Mouse (Mus musculus) stomach, embryonic 16.5 days (tissue): Measurements from ENCODE around the gene Ski. TPM values are rescaled to one million over a fixed set of nuclear protein-coding genes. Genes with fewer than 3 reads are reported as not detected.
A peak's percentile ranks its signal among the peaks of the same experiment; 100 is the strongest.

Experiments
- ATAC-seq: fragments of 200-750 bp; cut with Nextera tagmentation; 2 replicates; pipeline ENCODE4 v1.8.0; 2017; ENCODE audit warnings: moderate number of reproducible peaks, moderate TSS enrichment; ENCODE audit not compliant: insufficient read depth, low FRiP score
- H3K27ac ChIP-seq: fragments of 300-500 bp; sonication (generic); 2 replicates; pipeline ENCODE4 v1.5.1; 2014; ENCODE audit warnings: low read length
- H3K27me3 ChIP-seq: fragments of 300-500 bp; sonication (generic); 2 replicates; pipeline ENCODE4 v1.6.1; 2014; ENCODE audit warnings: low read length, control low read depth, mixed read lengths; ENCODE audit not compliant: control insufficient read depth, insufficient read depth
- H3K36me3 ChIP-seq: fragments of 300-500 bp; sonication (generic); 2 replicates; pipeline ENCODE4 v1.6.1; 2014; ENCODE audit warnings: low read length; ENCODE audit not compliant: control insufficient read depth, insufficient read depth
- H3K4me1 ChIP-seq: fragments of 300-500 bp; sonication (generic); 2 replicates; pipeline ENCODE4 v1.6.1; 2014; ENCODE audit warnings: low read length, control low read depth, mixed read lengths; ENCODE audit not compliant: control insufficient read depth, insufficient read depth
- H3K4me2 ChIP-seq: fragments of 300-500 bp; sonication (generic); 2 replicates; pipeline ENCODE4 v1.6.1; 2014; ENCODE audit warnings: low read depth, low read length, mixed read lengths
- H3K4me3 ChIP-seq: fragments of 300-500 bp; sonication (generic); replicated peaks from 2 replicates; pipeline ENCODE4 v1.5.1; 2014; ENCODE audit warnings: mild to moderate bottlenecking, low read length
- H3K9ac ChIP-seq: fragments of 300-500 bp; sonication (generic); 2 replicates; pipeline ENCODE4 v1.6.1; 2014; ENCODE audit warnings: low read length
- H3K9me3 ChIP-seq: fragments of 300-500 bp; sonication (generic); replicated peaks from 2 replicates; pipeline ENCODE4 v1.6.1; 2016; ENCODE audit warnings: low read length, control low read depth; ENCODE audit not compliant: control insufficient read depth
- WGBS: fragments of 180-500 bp; shearing (Covaris S2); extraction: QIAGEN DNeasy Blood & Tissue Kit; methylation state at CpG from one replicate; pipeline ENCODE4 v1.1.7; 2014; 5-methylcytosine and 5-hydroxymethylcytosine counted together
- polyA plus RNA-seq: library from polyadenylated mRNA; unstranded; fragments of >200 nt; fragmentation: Nextera tagmentation; extraction: Ambion mirVana; gene quantifications from 2 replicates; pipeline ENCODE4 v1.2.1, GENCODE M21; 2015

Gene Ski
- polyA plus RNA-seq, 1 experiment from 2014 or later: 17.9 TPM

DNA sequence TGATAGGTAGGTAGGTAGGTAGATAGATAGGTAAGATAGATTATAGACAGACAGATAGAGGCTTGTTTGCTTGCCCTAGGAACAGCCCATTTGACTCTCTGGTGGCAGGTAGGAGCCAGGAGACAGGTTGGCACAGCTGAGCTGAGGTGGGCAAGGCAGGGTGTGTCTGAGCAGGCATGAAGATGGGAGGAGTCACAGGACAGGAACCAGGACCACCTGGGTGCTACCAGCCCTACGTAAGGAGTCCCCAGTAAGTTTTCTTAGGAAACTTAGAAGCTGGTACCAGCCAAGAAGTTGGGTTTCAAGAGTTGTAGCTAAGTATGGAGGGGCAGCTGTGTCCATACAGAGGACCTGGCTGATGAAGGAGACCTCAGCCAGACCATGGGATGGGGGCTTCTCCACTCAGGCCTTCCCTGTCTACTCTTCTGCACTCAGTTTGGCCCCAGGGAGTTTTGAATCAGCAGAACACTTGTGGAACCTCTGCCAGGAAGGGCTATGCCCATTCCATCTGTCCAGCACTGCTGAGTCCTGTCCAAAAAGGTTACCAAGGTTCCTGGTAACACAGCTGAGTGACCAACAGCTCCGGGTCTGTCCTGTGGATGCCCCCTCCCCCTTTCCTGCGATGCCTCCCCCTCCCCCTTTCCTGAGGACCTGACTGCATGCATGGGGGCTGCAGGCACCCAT is 68.9 kb downstream of the Ski start:
- no peak overlapping the region for H3K4me2 ChIP-seq
- H3K27me3 ChIP-seq: no peaks in the 10 kb centered on the region
- H3K4me3 ChIP-seq: no peak overlapping the region
- peaks cover 12% of the 10 kb centered on the region; the same call in 1 of the 2 replicates for H3K36me3 ChIP-seq
- H3K4me1 ChIP-seq: peaks cover 39% of the 10 kb centered on the region
- no peak overlapping the region for H3K9ac ChIP-seq
- no peak overlapping the region for H3K27ac ChIP-seq
- 70% methylated on average over 3 of the region's 3 CpGs for WGBS
- ATAC-seq: no peak
- H3K9me3 ChIP-seq: no peaks in the 10 kb centered on the region

DNA sequence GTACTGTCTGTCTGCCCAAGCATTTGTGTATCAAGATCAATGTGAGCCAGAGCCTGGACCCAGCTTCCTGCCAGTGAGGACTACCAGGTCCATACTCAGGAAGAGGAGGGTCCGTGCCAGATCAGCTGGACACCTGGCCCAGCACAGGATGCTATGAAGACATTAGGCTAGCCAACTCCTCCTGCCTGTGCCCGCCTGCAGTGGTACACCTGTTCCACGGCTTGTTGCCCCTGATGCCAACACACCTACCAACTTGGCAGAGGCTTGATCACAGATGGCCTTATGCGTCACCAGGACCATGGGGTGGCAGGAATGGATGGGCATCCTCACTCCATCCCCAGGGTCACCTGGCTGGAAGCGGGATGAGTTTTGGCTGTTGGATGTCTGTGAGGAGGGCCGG is 69.9 kb downstream of the Ski start:
- Histone ChIP-seq H3K36me3 (peaks cover 12% of the 10 kb centered on the region; the same call in 1 of the 2 replicates), H3K9ac (no peak overlapping the region), H3K9me3 (no peaks in the 10 kb centered on the region), H3K4me3 (no peak overlapping the region), H3K27me3 (no peaks in the 10 kb centered on the region), H3K27ac (no peak overlapping the region), H3K4me2 (no peak overlapping the region), H3K4me1 (peaks cover 41% of the 10 kb centered on the region)
- ATAC-seq: no peak
- WGBS: 92% methylated on average over 6 of the region's 6 CpGs

DNA sequence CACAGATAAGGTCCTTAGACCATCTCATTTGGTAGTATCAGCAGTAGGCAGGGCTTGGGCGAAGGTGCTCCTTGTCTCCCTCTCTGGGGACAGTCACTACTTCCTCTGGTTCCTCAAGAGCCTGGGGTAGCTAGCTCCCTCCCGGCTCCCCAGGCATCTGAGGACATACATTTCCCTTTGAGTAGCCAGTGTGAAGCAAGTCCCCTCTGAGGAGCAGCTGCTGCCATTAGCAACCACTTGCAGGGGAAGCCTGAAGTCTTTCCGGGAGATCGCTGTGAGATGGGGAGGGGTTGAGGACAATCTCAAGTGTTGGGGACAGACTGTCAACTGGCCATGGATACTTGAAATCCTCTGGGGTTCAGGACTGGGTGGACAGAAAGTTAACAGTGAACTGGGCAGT is 70.5 kb downstream of the Ski start:
- Histone ChIP-seq H3K4me2 (peak overlapping the region; percentile 79; the same call in 1 of the 2 replicates), H3K9ac (peak overlapping the region; percentile 79), H3K27me3 (no peaks in the 10 kb centered on the region), H3K27ac (peak overlapping the region; percentile 92; the same call in 1 of the 2 replicates), H3K36me3 (peaks cover 6% of the 10 kb centered on the region; the same call in 1 of the 2 replicates), H3K4me3 (no peak overlapping the region), H3K9me3 (no peaks in the 10 kb centered on the region), H3K4me1 (peaks cover 41% of the 10 kb centered on the region)
- no peak for ATAC-seq
- 61% methylated on average over 4 of the region's 4 CpGs for WGBS

DNA sequence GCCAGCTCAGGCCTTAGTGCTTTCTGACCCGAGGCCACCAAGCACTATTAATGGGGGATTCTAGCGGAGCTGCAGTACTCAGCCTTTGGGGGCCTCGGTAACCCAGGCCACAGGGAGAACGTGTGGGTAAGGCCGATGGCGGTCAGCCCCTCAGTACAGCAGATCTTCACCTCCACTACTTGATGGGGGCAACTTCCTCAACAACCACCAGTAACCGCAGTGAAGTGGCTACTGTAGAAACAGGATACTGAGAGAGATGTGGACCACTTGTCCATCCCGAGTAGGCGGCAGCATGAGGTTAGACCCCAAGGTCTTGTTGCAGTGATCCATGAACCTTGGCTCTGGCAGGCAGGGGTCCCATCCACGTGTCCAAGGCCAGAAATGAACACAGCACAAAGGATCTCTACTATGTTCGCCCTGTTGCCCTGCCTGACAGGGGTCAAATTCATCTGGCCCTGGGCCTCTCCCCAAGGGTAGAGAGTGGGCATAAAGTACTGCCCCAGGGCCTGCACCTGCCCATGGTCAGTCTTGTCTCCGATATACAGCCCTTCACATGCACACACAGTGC is 71.1 kb downstream of the Ski start:
- Histone ChIP-seq H3K27me3 (no peaks in the 10 kb centered on the region), H3K36me3 (0 out of 2 replicates have a peak, but pooled peaks cover under 1% of the 10 kb centered on the region), H3K4me3 (peak overlapping the region; percentile 50), H3K9me3 (no peaks in the 10 kb centered on the region), H3K4me2 (peak overlapping the region; percentile 79), H3K4me1 (peaks cover 45% of the 10 kb centered on the region), H3K9ac (peak overlapping the region; percentile 79), H3K27ac (peak overlapping the region; percentile 92)
- 44% methylated on average over 12 of the region's 12 CpGs for WGBS
- ATAC-seq: no peak

DNA sequence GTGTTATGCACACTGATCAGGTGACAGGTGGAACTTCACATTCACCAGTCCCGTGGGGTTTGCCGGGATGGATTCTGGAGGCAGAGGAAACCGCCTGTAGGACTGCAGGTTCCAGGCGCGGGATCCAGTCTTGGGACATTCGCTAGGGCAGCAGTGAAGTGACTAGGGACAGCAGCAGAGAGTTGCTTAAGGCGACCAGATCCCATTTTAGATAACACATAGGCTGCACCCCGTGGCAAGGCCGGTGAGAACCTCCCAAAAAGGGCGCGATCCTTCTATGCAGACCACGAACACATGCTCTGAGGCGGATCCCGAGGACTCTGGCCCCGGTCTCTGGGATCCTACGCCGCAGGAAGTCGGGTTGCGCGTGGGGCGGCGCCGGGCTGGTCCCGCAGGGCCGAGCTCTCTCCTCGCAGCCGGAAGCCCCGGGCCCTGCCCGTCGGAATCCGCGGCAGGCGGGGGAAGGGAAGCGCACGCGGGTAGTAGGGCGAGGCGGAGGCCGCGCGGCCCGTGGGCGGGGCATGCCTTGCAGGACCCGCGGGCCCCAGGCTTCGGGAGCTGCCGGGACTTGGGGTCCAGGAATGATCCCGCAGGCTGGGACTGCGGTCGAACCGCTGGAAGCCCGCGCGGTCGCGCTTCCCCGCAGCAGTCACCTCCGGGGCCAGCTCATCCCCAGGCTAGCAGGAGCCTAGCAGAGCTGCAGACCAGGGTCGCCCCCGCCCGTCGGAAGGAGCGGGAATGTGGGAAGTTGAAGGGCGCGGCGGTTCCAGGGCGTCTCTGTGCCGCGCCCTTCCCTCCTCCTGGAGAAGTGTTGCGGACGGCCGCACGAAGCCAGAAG is 71.9 kb downstream of the Ski start:
- 3% methylated on average over 73 of the region's 73 CpGs for WGBS
- Histone ChIP-seq H3K9me3 (no peaks in the 10 kb centered on the region), H3K36me3 (no peaks in the 10 kb centered on the region), H3K27me3 (no peaks in the 10 kb centered on the region), H3K9ac (peak overlapping the region; percentile 79), H3K4me1 (peaks cover 51% of the 10 kb centered on the region), H3K4me3 (peak overlapping the region; percentile 50), H3K27ac (peak overlapping the region; percentile 92), H3K4me2 (peak overlapping the region; percentile 79)
- peak; percentile 91 for ATAC-seq

DNA sequence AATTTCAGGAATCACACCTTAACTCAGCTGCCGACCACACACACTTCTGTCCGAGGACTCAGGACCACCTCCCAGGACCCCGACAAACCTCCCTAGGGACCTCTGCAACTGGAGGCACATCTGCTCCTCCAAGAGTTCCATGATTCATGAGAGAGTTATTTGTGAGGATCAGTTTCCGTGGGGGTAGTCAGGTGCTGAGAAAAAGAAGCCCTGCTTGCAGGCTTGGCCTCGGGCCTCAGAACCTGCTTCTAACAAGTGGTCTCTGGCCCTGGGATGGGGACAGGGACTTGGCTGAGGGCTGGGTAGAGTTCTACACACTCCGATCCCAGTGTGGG is 72.5 kb downstream of the Ski start:
- Histone ChIP-seq H3K9ac (peak overlapping the region; percentile 79), H3K4me2 (peak overlapping the region; percentile 79), H3K27ac (peak overlapping the region; percentile 92), H3K36me3 (no peaks in the 10 kb centered on the region), H3K4me1 (peaks cover 56% of the 10 kb centered on the region), H3K4me3 (peak overlapping the region; percentile 50), H3K27me3 (no peaks in the 10 kb centered on the region), H3K9me3 (no peaks in the 10 kb centered on the region)
- ATAC-seq: no peak
- 54% methylated on average over 6 of the region's 6 CpGs for WGBS

DNA sequence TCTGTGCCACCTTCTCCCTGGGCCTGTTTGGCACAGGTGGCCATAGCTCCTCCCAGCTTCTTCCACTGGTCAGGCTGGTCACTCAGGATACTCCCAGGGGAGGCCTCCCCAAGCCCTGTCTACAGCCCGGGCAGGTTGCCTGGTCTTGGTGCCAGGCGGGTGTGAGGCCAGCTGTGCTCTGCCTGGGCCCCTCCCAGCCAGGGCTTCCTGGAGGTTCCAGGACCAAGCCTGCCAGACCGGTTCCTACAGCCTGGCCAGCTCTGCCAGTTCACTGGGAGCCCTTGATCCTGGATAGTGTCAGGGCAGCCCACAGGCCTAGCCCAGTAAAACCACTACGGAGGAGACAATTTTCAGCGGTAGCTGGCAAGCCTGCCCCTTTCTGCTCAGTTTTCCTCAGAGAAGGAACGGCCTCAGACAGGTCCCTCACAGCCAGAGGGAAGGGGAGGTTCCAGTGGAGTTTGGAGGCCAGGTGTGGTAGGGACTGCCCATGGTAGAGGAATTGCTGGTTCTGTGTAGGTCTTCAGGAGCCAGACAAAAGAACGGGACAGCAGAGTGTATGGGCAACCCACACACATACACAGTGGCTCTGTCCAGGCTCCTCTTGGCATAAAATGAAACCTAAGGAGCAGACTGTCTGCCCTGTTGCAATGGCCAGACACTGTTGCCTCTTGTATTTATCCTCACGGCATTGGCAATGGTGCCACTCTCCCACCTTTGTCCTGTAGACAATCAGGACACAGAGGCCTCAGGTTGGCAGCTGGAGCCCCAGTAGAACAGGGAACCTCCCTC is 73.3 kb downstream of the Ski start:
- H3K9ac ChIP-seq: peak overlapping the region; percentile 49
- WGBS: 56% methylated on average over 8 of the region's 8 CpGs
- peak; percentile 74 for ATAC-seq
- no peaks in the 10 kb centered on the region for H3K27me3 ChIP-seq
- H3K4me3 ChIP-seq: no peak overlapping the region
- no peaks in the 10 kb centered on the region for H3K36me3 ChIP-seq
- peaks cover 62% of the 10 kb centered on the region for H3K4me1 ChIP-seq
- H3K27ac ChIP-seq: peak overlapping the region; percentile 92
- H3K4me2 ChIP-seq: peak overlapping the region; percentile 17; the same call in 1 of the 2 replicates
- no peaks in the 10 kb centered on the region for H3K9me3 ChIP-seq

DNA sequence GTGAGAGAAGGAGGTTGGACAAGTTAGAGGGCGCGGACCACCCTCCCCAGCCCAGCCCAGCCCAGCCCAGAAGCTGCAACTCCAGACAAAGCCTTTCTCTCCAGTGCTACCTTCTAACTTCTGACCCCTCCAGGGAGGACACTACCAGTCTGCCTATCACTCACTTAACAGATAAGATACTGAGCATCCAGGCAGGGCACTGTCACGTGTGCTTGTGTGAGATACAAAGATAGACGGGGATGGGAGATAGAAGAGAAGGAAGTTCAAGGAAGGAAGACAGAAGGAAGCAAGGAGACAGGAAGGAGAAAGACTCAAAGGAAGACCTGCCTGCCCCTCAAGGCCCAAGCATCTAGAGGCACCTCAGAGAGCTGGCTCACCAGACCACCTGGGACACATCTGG is 73.9 kb downstream of the Ski start:
- Histone ChIP-seq H3K27ac (peak overlapping the region; percentile 82), H3K4me3 (no peak overlapping the region), H3K36me3 (no peaks in the 10 kb centered on the region), H3K9ac (peak overlapping the region; percentile 43), H3K4me1 (peaks cover 68% of the 10 kb centered on the region), H3K4me2 (peak overlapping the region; percentile 17; the same call in 1 of the 2 replicates), H3K9me3 (no peaks in the 10 kb centered on the region), H3K27me3 (no peaks in the 10 kb centered on the region)
- ATAC-seq: no peak
- WGBS: 60% methylated on average over 4 of the region's 4 CpGs
